Mouse (Mus musculus): ENCODE data around the gene Slamf9. TPM values are rescaled to one million over a fixed set of nuclear protein-coding genes. Genes with fewer than 3 reads are reported as not detected.
A peak's percentile ranks its signal among the peaks of the same experiment; 100 is the strongest.

Slamf9 gene
- total RNA-seq (2021): 1.2 and 1.6 TPM in 2 replicates
- long read RNA-seq, experiment 1, partial matches to known transcripts: 0 of 3 reads
- long read RNA-seq, experiment 1, other reads (novel, unspliced or antisense): 2 of 3 reads
- long read RNA-seq, experiment 2: 0 reads

DNA sequence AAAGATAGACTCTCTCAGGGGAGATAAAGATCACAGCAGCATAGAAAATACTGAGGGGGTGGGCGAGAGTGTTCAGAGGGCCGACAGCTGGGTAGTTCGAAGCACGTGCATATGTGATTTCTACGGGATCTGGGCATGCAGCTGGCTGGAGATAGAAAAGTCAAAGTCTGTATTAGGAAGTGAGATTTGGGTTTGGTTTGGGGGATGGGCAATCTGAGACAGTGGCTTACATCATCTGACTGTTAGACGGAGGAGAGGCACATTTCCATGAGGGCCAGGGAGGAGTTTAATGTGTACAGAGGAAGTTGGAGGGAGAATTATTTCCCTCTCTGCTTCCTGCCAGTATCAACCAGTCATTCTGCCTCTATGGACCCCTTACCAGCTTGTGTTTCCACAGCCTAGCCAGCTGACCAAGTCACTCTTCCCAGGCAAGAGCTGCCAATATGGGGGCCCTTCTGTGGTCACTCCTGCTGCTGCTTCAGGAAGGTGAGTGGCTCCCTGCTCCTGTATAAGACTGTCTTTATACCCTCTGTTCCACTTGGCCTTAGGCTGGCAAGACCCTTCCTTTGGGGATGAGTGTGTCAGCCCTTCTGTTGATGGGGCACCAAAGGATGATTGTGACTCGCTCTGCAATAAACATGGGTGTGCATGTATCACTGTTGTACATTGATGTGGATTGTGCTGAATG lies at the start of gene Slamf9:
TSS of gene Slamf9 (plus strand) at position 305 of the 688 bp plus-strand sequence.
- DNase-seq: no peak

DNA sequence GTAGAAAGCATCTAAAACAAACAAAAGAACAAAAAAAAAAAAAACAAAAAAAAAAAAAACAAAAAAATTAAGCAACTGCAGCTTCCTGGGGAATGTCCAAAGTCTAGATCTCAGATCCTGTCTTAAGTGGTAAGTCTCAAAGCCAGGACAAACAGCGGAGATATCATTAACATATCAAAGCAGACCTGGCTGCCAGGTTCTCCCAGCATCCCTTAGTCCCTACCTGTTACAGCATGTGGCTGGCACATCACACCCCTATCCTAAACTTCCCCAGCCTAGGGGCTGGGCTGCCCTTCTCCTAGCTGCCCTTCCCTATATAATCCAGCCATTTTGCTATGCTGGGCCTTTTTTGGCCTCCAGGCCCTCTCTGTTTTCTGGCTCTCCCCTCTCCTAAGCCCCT lies 48.7 kb upstream of the Slamf9 start:
- DNase-seq: no peak

DNA sequence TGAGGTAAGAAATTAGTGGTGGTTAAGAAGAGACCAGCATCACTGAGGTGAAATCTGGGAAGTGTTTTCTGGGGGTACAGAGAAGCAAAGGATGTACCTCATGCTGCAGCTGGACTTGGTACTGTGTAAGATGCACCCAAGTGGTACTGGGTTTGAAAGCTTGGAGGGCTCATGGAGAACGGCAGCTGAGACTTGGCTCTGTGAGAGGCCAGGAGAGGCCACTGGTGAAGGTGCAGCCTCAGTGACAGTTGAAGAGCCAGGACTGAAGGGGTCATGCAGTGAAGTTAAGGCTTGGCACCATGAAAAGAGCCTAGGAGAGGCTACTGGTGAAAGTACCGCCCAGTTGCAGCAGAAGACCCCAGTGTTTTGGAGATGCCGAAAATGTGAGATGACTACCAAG lies 47.3 kb upstream of the Slamf9 start:
- DNase-seq: no peak

DNA sequence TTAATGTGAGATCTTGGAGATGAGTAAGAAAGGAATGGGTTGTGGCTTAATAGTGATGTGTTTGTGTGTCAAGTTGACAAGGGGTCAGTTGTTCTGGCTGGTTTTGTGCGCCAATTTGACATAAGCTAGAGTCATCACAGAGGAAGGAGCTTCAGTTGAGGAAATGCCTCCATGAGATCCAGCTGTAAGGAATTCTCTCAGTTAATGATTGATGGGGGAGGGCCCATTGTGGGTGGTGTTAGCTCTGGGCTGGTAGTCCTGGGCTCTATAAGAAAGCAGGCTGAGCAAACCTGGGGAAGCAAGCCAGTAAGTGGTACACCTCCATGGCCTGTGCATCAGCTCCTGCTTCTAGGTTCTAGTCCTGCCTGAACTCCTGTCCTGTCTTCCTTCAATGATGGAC lies 46.5 kb upstream of the Slamf9 start:
- no peak for DNase-seq

DNA sequence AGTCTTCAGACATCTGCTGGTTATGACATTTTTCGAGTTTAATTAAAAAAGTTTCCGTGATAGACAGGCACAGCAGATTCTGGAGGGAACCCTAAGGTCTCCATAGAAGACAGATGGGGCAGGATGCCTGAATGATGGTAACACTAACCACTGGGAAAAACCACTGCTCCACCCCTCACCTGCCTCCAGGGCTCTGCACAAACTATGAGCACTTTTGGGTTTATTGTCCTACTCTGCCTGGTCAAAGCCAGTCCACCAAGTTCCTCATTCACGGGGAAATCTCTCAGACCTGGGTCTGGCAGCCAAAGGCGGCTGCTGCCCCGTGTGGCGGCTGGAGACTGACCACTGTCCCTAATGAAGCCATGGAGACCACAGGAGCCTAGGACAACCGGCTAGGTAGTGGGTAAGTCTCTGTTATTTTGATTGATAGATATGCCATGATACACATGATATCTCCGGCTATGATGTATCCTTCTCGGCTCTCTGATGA lies 44.4 kb upstream of the Slamf9 start:
- no peak for DNase-seq

DNA sequence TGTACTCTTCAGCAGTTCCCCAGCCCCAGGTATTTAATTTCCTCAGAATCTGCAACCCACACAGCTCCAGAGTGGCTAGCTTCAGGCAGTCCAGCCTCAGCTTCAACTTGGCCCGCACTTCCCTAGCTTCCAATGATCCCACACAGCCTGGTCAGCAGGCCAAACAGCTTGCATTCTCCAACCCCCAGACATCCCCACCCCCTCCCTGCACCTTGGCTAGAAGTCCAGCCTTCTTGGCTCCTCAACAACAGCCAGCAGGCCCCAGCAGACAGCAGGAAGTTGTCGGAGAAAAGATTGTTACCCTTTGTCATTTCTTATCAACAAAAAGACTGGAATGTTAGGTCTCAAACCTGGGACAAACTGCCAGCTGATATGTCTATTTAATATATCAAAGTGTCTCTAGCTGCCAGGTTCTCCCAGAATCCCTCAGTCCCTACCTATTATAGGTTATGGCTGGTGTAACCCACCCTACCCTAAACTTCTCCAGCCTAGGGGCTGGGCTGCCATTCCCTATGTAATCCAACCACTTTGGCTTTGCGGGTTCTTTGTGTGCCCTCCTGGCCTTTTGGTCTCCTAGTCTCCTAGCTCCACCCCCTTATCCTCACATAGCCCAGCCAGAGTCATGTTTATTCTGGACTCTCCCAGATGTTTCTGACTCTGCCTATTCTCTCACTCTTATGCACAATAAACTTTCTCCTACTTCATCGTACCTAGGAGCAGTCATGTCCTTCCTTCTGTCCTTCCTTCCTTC lies 43.1 kb upstream of the Slamf9 start:
- peak; percentile 52 for DNase-seq

DNA sequence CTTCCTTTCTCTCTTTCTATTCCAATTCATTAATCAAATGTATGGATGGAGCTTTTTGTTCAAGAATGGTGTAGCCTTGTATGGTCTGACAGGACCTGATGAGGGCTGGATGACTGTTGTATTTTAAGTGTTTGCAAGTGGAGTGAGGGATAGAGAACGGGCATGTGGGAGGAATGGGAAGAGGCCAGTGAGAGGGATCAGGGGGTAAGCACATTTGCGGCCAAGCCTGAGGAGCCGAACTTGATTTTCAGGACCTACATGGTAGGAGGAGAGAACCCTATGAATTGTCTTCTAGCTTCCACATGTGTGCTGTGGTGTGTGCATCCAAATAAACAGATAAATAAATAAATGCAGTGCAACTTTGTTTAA lies 42.6 kb upstream of the Slamf9 start:
- DNase-seq: no peak

DNA sequence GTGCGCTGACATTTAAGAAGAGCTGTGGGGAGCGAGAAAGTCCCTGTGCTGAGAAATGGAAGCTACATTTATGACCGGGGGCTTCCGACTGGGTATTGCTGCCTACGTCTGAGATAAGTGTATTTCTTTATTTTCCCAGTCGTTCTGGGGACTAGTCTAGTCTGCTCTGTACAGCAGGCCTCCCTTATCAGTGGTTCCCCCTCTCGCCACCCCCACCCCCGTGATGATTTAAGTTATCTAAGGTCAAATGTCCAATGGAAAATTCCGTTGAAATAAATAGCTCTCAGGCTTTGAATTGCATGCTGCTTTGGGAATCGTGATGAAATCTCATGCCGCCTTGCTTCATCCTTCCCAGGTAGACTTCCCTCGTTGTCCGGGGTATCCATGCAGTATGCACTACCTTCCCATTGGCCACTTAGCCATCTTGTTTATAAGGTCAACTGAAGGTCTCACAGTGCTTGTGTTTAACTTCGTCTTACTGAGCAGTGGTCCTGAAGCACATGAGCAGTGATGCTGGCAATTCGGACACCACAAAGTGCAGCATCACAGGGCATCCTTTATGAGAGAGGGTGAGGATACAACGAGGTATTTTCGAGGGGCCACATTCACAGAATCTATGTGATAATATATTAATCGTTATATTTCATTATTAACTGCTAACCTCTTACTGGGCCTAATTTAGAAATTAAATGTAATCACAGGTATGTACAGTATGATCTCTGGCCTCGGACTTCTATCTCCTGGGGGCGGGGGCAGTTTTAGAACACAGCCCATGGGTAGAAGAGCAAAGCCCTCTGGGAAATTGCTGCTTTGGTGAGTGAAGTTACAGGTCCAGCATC lies 41.9 kb upstream of the Slamf9 start:
- DNase-seq: no peak

DNA sequence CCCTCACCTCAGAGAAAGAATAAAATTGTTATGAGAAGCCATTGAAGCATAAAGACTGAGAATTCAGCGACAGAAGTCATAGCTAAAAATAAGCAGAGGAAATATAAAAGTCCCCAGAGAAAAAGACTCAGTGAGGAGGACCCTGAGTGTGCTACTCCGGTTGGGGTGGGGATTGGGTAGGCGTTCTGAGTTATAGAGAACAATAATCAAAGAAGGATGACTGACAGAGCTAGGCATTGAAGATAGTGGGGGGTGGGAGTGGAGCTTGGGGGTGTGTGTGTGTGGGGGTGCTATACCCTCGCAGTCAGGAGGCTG lies 41.4 kb upstream of the Slamf9 start:
- no peak for DNase-seq

DNA sequence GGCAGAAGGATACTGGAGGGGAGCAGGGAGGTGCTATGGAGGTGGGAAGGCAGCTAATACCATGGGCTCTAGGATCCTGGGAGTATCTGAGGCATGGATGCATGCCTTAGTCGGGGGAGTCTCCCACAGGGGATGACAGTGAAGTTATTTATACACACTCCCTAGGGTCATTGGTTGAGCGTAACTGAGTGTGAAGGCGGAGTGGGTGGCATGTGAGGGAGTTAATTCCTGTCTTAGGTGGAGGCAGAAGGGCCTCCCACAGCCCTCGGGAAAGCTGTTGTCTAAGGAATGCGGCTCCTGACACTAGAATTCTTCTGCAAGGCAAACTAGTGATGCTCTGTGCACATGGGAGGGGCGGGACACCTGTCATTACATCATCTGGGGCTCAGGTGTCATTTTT lies 38.4 kb upstream of the Slamf9 start:
- no peak for DNase-seq

DNA sequence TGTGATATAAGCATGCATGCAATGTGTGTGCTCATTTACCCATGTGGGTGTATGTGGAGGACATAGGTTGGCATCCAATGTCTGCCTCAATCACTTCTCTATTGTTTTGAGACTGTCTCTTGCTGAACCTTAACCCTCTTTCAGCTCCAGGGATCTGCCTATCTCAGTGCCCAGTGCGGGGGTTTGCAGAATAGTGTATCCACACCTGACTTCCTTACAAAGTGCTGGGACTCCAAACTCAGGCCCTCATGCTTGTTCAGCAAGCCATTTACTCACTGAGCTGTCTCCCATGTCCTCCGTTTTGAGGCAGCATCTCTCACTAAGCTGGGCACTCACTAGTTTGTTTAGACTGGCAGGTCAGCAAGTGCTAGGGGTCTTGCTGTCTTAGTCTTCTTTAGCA lies 36.5 kb upstream of the Slamf9 start:
- no peak for DNase-seq

DNA sequence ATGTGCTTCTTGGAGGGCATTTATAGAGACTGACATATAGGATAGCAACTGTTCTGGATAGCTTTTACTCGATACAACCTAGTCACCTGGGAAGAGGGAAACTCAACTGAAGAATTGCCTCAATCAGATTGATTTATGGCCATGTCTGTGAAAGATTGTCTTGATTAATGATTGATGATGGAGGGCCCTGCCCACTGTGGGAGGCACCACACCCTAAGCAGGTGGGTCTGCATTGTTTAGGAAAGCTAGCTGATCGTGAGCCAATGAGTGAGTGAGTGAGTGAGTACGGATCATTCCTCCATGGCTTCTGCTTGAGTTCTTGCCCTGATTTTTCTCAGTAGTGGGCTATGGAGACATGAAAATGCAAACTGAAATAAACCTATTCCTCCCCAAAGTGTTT lies 34.6 kb upstream of the Slamf9 start:
- no peak for DNase-seq

DNA sequence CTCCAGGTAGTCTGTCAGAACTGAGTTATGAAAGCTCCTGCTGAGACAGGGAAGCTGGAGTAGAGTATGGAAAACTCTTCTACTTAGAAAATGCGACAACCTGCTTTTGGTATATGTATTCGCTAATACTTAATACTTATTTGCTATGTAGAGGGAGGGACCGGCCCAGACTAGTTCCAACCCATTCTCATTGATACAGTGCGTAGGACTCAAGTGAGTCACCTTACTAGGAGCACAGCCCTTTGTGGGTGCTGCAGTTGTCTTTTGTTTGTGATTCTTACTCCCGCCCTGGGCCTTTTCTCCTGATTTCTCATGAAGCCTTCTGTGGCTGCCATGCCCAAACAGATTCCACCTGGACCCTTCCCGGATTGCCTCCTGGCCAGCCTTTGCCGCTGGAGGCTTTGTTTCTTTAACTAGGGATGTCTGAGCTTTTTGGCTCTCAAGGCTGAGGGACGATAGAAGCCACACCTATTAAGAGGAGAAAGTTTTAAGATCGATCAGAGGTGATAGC lies 33.2 kb upstream of the Slamf9 start:
- no peak for DNase-seq

DNA sequence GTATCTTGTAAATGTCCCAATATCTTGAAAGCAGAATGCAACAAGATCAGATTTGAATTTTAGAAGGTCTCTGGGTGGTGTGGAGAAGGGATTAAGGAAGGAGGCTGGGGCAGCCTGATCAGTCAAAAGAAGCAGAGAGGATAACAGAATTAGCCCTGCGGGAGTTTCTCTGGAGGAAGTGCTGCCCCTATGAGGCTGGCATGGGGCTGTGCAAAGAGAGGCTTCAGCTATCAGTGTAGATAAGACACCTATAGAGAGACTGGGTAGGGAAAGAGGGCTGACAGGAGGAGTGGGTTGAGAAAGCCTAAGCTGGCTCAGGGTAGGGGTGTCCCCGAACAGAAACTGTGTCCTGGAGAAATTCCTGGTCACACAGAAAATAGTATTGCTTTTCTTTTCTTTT lies 24.9 kb upstream of the Slamf9 start:
- DNase-seq: no peak

DNA sequence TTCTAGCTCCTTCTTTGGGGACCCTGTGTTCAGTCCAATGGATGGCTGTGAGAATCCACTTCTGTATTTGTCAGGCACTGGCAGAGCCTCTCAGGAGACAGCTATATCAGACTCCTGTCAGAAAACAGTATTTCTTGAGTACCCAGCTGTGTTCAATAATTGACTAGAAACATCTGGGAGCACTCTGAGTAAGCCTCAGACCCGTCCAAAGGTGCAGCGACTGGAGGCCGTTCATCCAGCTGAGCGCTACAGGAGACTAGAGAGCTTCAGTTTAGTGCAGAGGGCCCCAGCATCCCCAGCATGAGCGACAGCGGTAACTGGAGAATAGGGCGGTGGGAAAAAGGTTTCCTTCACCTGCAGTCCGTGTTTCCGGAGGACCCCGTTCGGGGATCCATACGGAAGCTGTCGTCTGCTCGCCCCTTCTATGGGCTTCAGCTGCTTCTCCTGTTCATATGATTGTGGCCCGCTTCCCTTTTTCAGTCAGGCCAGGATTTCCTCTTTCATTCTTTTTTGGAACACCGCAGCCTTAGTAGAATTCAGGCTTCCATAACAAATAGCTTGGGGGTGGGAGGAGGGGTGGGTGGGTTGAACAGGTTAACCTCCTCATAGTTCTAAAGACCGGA lies 24.2 kb upstream of the Slamf9 start:
- no peak for DNase-seq

DNA sequence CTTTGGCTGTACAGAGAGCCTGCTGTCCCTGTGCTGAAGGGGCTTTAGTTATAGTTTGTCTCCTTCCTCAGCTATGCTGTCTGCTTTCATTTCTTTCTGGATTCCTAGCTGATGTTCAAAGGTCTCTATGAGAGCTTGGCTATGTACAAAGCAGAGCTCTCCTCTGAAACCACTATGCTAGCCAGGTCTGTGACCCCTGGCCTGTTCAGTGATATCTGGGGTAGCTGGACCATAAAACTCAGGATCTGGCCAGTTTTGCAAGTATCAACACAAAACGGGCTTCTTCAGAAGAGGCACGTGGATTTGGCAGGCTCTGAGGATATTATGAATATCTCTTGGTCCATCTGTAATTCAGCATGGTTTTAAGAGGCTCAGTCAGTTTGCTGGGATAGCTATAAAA lies 22.2 kb upstream of the Slamf9 start:
- DNase-seq: no peak

DNA sequence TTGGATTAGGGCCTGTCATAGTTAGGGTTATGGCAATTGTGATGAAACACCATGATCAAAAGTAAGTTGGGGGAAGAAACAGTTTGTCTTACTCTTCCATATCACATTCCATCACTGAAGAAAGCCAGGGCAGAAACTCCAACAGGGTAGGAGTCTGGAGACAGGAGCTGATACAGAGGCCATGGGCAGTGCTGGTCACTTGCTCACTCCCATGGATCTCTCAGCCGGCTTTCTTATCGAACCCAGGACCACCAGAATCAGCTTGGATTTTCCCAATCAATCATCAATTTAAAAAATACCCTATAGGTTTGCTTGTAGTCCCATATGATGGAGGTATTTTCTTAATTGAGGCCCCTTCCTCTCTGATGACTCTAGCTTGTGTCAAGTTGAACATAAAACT lies 21.3 kb upstream of the Slamf9 start:
- DNase-seq: no peak

DNA sequence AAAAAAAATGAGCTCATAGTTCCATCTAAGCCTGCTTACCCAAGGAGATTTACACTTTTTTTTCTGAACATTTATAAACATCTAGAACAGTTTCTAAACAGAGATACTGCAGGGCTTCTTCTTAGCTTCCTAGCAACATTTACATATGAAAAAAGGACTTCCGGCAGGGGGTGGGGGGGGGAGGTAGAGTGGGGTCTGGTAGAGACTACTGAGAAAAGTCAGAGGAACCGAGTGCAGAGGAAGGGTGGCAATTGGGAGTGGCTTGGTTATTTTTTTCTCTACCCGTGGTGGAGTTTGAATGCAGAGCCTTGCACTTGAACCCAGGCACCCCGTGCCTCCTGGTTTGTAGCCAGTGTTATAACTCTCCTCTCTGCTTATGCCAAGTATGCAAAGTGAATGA lies 19.7 kb upstream of the Slamf9 start:
- DNase-seq: no peak

DNA sequence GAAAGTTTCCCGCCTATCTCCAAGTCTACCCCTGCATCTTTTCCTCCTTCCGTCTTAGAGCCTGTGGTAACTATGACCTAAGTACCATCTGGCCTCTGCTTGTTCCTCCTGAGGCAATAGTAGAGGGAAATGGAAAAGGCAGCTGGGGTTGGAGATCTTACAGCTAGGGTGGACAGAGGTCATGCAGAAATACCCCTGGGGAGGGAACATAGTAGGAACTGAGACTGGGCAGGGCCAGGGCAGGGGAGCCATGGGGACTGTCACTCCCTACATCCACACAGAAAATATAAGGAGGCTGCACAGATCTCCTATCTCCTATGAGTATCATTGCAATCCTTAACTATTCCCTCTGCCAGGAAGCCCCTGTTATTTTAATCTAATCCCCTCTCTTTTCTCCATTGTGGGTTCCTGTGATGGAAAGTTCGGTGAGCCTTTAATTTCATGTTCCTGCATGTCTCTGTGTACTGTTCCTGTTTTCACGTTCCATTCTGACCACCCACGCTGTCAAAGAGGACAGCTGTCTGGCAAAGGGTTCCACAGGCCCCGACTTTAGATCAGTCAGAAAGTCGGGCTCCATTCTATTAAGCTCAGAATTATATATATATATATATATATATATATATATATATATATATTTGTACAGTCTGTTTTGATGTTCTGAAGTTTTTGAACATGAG lies 19.0 kb upstream of the Slamf9 start:
- DNase-seq: peak; percentile 45

DNA sequence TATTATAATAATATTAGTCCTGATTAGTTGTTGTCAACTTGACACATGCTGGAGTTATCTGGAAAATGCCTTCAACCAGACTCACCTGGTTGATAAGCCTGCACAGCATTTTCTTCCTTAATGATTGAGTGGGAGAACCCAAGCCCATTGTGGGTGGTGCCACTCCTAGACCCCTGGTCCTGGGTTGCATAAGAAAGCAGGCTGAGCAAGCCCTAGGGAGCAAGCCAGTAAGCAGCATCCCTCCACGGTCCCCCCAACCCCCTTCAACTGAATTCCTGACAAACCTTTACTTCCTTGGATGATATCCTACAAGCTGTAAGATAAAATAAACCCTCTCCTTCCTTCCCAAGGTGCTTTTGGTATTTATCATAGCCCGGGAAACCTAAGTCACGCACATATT lies 18.0 kb upstream of the Slamf9 start:
- DNase-seq: no peak

DNA sequence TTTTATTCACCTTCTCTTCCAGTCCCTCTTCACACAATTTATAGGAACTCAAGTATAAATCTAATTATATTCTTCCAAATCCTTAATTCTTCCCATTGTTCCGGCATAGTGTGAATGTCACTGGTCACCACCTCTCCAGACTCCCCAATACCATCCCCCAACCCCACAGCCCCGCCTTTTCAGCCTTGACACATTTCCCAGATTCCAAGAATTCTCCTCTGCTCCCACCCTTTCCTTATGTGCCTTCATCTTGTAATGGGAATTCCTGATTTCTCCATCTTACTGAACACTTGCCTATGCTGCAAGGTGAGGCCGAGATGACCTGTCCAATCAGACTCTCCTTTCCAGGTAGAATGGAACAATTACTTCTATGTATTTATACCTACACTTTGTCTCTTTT lies 17.1 kb upstream of the Slamf9 start:
- no peak for DNase-seq

DNA sequence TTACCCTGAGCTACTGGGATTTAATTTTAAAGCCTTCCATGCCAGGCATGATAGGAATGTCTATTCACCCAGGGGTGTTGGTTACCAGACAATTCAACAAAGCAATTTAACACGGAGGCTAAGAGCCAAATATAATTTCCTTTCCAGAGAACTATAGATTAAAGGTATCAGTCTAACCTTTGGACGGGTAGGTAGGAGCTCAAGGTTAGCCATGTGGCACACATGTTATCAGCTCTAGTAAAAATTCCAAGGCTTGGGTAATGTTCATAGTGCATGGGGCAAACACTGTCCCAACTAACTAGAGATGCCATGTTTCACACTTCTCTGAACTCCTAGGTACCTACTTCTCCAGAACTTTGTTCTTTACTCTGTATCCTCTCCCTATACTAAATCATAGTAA lies 13.6 kb upstream of the Slamf9 start:
- no peak for DNase-seq

All from adrenal gland, postnatal 14 days (tissue).